Mouse (Mus musculus): ENCODE measurements around the gene Gm12248.

GRCm38 (mm10) chr11:58134869-58135268 is 41.9 kb upstream of the Gm12248 start:
- TF ChIP-seq CTCF (IDR thresholded peaks at IDR 0.05; ENCODE audit: low read depth): no peak
- no peak for TF ChIP-seq EP300 (IDR thresholded peaks at IDR 0.05; ENCODE audit: low read depth)
